Mouse (Mus musculus) G1E (cell line): Measurements from ENCODE around the gene Gng7. TPM values are rescaled to one million over a fixed set of nuclear protein-coding genes. Genes with fewer than 3 reads are reported as not detected.
"Not testable (repeated sequence)": the region's sequence is repeated elsewhere in the genome, so short reads cannot be mapped to it uniquely, and the experiment has no call there.

Experiments
- ATAC-seq: 2 replicates; pipeline ENCODE4 v1.8.0; 2016; ENCODE audit warnings: mild to moderate bottlenecking; ENCODE audit not compliant: insufficient number of reproducible peaks, poor library complexity, low FRiP score, severe bottlenecking; ENCODE audit errors: extremely low read depth
- DNase-seq: peaks from one replicate; pipeline ENCODE4 v3.0.0; 2012; ENCODE audit warnings: low spot score
- H3K27me3 ChIP-seq: 2 replicates; pipeline ENCODE4 v1.6.1; 2012; ENCODE audit warnings: mild to moderate bottlenecking, low read length, inconsistent platforms; ENCODE audit not compliant: insufficient read depth
- H3K36me3 ChIP-seq: replicated peaks from 2 replicates; pipeline ENCODE3; 2012; ENCODE audit warnings: mild to moderate bottlenecking, inconsistent platforms
- H3K4me1 ChIP-seq: 2 replicates; pipeline ENCODE4 v1.6.1; 2012; ENCODE audit warnings: low read depth, low read length, inconsistent platforms, mixed read lengths; ENCODE audit not compliant: insufficient read depth
- H3K4me3 ChIP-seq: 2 replicates; pipeline ENCODE4 v1.5.1; 2012; ENCODE audit warnings: low read depth, mild to moderate bottlenecking, inconsistent platforms, low read length, moderate library complexity, mixed read lengths
- H3K9me3 ChIP-seq: replicated peaks from 2 replicates; pipeline ENCODE4 v1.6.1; 2012; ENCODE audit warnings: inconsistent platforms
- CTCF ChIP-seq: IDR thresholded peaks from 2 replicates; pipeline ENCODE4 v1.5.1; 2012; ENCODE audit warnings: low read depth, low read length, inconsistent platforms, mixed read lengths
- GATA1 ChIP-seq: IDR thresholded peaks from 2 replicates; pipeline ENCODE4 v1.6.1; 2012; ENCODE audit warnings: borderline replicate concordance, low read length, inconsistent platforms, mixed read lengths
- GATA2 ChIP-seq: IDR thresholded peaks from 2 replicates; pipeline ENCODE4 v1.6.1; 2012; ENCODE audit warnings: low read depth, low read length, inconsistent platforms, borderline replicate concordance
- POLR2AphosphoS5 ChIP-seq: IDR thresholded peaks from 2 replicates; pipeline ENCODE4 v1.6.1; 2012; ENCODE audit warnings: low read depth, low read length, inconsistent platforms; ENCODE audit not compliant: insufficient replicate concordance
- TAL1 ChIP-seq: conservative IDR thresholded peaks from 2 replicates; pipeline ENCODE4 v1.6.1; 2012; ENCODE audit warnings: low read depth, low read length, inconsistent platforms, mixed read lengths
- polyA plus RNA-seq: library from polyadenylated mRNA; stranded (reverse); fragments of >175 nt; gene quantifications from 2 replicates; pipeline ENCODE4 v1.2.3, GENCODE M21; 2012
- total RNA-seq, 2 experiments: library from RNA; stranded (forward) in 1 of 2; stranded (reverse) in 1 of 2; fragments of 200-1000 nt in 1 of 2; fragments of >200 nt in 1 of 2; fragmentation: Nextera tagmentation in 1 of 2; gene quantifications; 2 replicates each; pipeline ENCODE4 v1.2.3; 2014 to 2017

Gng7 gene
- total and polyA plus RNA-seq, 3 experiments, result 0.33 to 0.90 (median 0.65) TPM

GRCm38 (mm10) chr10:81055169-81055568, 40.4 kb upstream of the Gng7 start:
- ATAC-seq, result no peak
- peaks cover 88% of the 10 kb centered on the region for H3K36me3 ChIP-seq

GRCm38 (mm10) chr10:81052577-81052976, 37.8 kb upstream of the Gng7 start:
- H3K4me1 ChIP-seq, result peaks cover 48% of the 10 kb centered on the region
- no peaks in the 10 kb centered on the region for H3K27me3 ChIP-seq
- no peaks in the 10 kb centered on the region for H3K9me3 ChIP-seq
- H3K4me3 ChIP-seq, result no peak overlapping the region
- ATAC-seq (no peak), DNase-seq (no peak)
- H3K36me3 ChIP-seq, result peaks cover 100% of the 10 kb centered on the region
- TF ChIP-seq POLR2AphosphoS5 (no peak), CTCF (no peak), TAL1 (no peak), GATA1 (no peak), GATA2 (no peak)

More at GRCm38 (mm10) chr10:81055169-81055568, 40.4 kb upstream of the Gng7 start:
- no peak overlapping the region for H3K4me3 ChIP-seq
- TF ChIP-seq TAL1 (no peak), POLR2AphosphoS5 (no peak), GATA2 (no peak), CTCF (no peak), GATA1 (no peak)
- peaks cover 65% of the 10 kb centered on the region for H3K4me1 ChIP-seq
- H3K27me3 ChIP-seq, result no peaks in the 10 kb centered on the region
- H3K9me3 ChIP-seq, result no peaks in the 10 kb centered on the region
- DNase-seq, result no peak

- TF ChIP-seq CTCF, result no peak
- Histone ChIP-seq H3K36me3 (peaks cover 100% of the 10 kb centered on the region), H3K27me3 (no peaks in the 10 kb centered on the region), H3K9me3 (no peaks in the 10 kb centered on the region), H3K4me1 (peaks cover 34% of the 10 kb centered on the region), H3K4me3 (no peak overlapping the region)
- ATAC-seq (no peak), DNase-seq (no peak)
Observed at GRCm38 (mm10) chr10:81051133-81051532, 36.4 kb upstream of the Gng7 start.

- H3K27me3 ChIP-seq, result no peaks in the 10 kb centered on the region
- DNase-seq, result no peak
- H3K36me3 ChIP-seq, result peaks cover 100% of the 10 kb centered on the region
- ATAC-seq, result no peak
- H3K4me1 ChIP-seq, result peaks cover 34% of the 10 kb centered on the region
- H3K4me3 ChIP-seq, result no peak overlapping the region
- TF ChIP-seq CTCF (peak; percentile 28; the same call in 1 of the 2 replicates), POLR2AphosphoS5 (no peak), GATA2 (no peak), GATA1 (no peak)
- no peaks in the 10 kb centered on the region for H3K9me3 ChIP-seq
Observed at GRCm38 (mm10) chr10:81050645-81051044, 35.9 kb upstream of the Gng7 start.

- not testable (repeated sequence) for H3K27me3 ChIP-seq, H3K4me3 ChIP-seq, ATAC-seq, DNase-seq, H3K9me3 ChIP-seq
- peaks cover 11% of the 10 kb centered on the region for H3K4me1 ChIP-seq
- peaks cover 83% of the 10 kb centered on the region for H3K36me3 ChIP-seq
Observed at GRCm38 (mm10) chr10:81045246-81045645, 30.5 kb upstream of the Gng7 start.

- Histone ChIP-seq H3K4me3 (no peak overlapping the region), H3K27me3 (no peaks in the 10 kb centered on the region), H3K36me3 (peaks cover 46% of the 10 kb centered on the region), H3K4me1 (peaks cover 18% of the 10 kb centered on the region), H3K9me3 (no peaks in the 10 kb centered on the region)
- ATAC-seq, result no peak
- TF ChIP-seq TAL1 (no peak), CTCF (peak; percentile 87), GATA2 (no peak), POLR2AphosphoS5 (no peak), GATA1 (no peak)
- DNase-seq, result peak; percentile 58
Observed at GRCm38 (mm10) chr10:81041458-81042175, 26.9 kb upstream of the Gng7 start.

- DNase-seq (peak; percentile 97), ATAC-seq (peak; percentile 99)
- H3K36me3 ChIP-seq, result peaks cover 33% of the 10 kb centered on the region
- no peaks in the 10 kb centered on the region for H3K9me3 ChIP-seq
- peaks cover 25% of the 10 kb centered on the region for H3K4me1 ChIP-seq
- no peak for TF ChIP-seq TAL1
- TF ChIP-seq GATA2, result no peak
- no peak for TF ChIP-seq POLR2AphosphoS5
- no peak for TF ChIP-seq CTCF
- no peaks in the 10 kb centered on the region for H3K27me3 ChIP-seq
- H3K4me3 ChIP-seq, result peak within 1 kb of the TSS; percentile 85
Observed at GRCm38 (mm10) chr10:81036988-81037580, 22.3 kb upstream of the Gng7 start, which contains the start of gene Slc39a3. TSS of gene Slc39a3 (minus strand) at chr10:81037426.
